ENCODE assay signal across 14 mouse cellular contexts in genomic region chr11:44367711-44368110, GRCm38 (mm10). TPM values are rescaled to one million over a fixed set of nuclear protein-coding genes. Genes with fewer than 3 reads are reported as not detected.
DNase-seq lines count a peak whose midpoint lies in the region; TF ChIP-seq lines count a peak whose summit lies in the region.
"Had no signal": no experiment of that assay in that cellular context is flagged by ENCODE, and none has a peak within 500 bp of the region (broad histone marks: within the 10 kb centered on the region; RNA-seq: fewer than 3 reads in every experiment).

No protein-coding gene starts in this region.

- peak; percentile 20 for DNase-seq in heart, adult 8-10 months (ENCODE audit: low spot score)
- no peak for DNase-seq in heart, postnatal 4 days
- peak; percentile 2 for DNase-seq in brain, embryonic 14.5 days (ENCODE audit: low read depth)
- peak; percentile 42 for DNase-seq in gastrocnemius, postnatal 14 days
- DNase-seq in lung, postnatal 14 days, result peak; percentile 17
- DNase-seq in yolk sac, embryonic 10.5 days (ENCODE audit: low spot score), result no peak
- no peak for DNase-seq in retina, embryonic 14.5 days (ENCODE audit: low spot score)
- DNase-seq: cerebellum, postnatal 10 days; kidney, adult 8-10 months; liver, embryonic 13.5 days had no signal

- intact Hi-C loops in gastrocnemius, postnatal 14 days (cut with DNase I; ENCODE audit: low total_unique reads), result no loop called here

- no peak for TF ChIP-seq POLR2A in brain, embryonic 14.5 days (IDR thresholded peaks at IDR 0.05; ENCODE audit: borderline replicate concordance, extremely low read depth, insufficient read depth, insufficient read length, poor library complexity, severe bottlenecking)

- TF ChIP-seq CTCF in brain, embryonic 14.5 days (IDR thresholded peaks at IDR 0.05; ENCODE audit: borderline replicate concordance, extremely low read depth, insufficient read depth, insufficient read length), result no peak

RNA-seq across cellular contexts. Expression of gene Il12b, which starts 32.2 kb away (rescaled TPM):
- total RNA-seq in heart, adult 8-10 months (2022), result not detected
- not detected for total RNA-seq in heart, postnatal 4 days (2021)
- 0.05 TPM in 1 of 2 replicates, not detected in the other for polyA plus RNA-seq in brain, embryonic 14.5 days (2012; rRNA removed)
- total RNA-seq in gastrocnemius, postnatal 14 days (2021), result not detected
- total RNA-seq: layer of hippocampus, adult 8-10 months; left cerebral cortex, postnatal 14 days had no signal
- polyA plus RNA-seq: hindbrain, embryonic 15.5 days; liver, embryonic 13.5 days; midbrain, embryonic 10.5 days had no signal

Comparison
In these comparisons a context has a peak if more than half of its experiments do, and no peak if none do; other contexts are left out.
1. DNase-seq: peak in heart, adult 8-10 months (single experiment), brain, embryonic 14.5 days (single experiment), gastrocnemius, postnatal 14 days (single experiment) and lung, postnatal 14 days (single experiment); none in heart, postnatal 4 days (single experiment), yolk sac, embryonic 10.5 days (single experiment) and retina, embryonic 14.5 days (single experiment).